Mouse (Mus musculus) embryo, embryonic 9.5 days (tissue): ENCODE data around the gene Pctp.

ENCODE experiments used
- DNase-seq: peaks from one replicate; pipeline ENCODE4 v3.0.0-alpha.2; 2017; ENCODE audit errors: extremely low spot score

The Pctp gene

DNA sequence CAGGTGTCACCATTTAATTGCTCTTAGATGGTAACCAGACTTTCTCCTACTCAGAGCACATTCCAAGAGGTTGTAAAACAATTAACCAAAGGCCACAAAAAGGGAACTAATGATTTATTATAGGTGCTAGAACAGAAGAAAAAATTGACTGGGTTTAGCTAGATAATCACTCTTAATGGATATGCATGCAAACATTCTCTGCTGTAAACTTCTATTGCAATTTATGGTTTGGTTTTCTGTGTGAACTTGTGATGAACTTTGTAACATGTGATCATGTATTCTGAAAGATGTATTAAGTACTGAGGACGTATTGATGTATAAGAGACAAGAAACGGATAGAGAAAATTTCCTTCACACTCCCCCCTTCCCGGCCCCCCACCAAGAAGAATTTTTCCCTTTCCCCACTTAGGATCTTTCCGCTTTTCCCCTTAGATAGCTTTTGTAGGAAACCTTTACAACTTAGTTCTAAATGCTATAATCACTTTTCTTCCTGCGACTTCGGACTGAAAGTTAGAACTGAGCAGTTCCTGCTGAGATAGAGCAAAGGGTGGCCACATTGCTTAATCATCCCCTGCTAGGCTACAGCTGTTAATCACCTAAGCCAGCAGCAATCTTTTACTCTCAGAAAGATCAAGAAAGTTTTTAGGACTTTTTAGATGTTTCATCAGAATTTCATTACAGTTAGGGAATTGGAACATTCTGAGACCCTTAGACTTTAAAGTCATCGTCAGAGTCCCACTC, 5.3 kb upstream of the Pctp start:
- DNase-seq = no peak

DNA sequence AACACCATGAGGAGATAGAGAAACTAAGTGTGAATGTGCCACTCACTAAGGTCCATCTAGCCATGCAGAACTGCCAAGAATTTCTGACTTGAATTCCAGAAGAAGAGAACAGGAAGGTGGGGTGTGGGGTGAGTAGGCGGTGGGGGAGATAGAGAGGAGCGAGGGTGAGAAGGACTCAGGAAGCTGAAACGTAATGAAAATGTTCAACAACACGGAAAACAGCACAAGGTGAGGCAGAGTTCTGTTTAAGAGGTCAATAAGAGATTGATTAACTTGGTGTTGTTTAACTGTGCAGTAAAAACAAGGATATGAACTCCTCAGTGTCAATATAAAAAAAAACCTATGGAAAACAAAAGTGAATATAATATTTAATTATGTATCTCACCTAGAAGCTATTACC, 3.4 kb upstream of the Pctp start:
- no peak for DNase-seq

- no peak for DNase-seq
These were observed 692 bp upstream of the Pctp start for GRCm38 (mm10) chr11:90003386-90003785.

GRCm38 (mm10) chr11:90002987-90003348, 274 bp upstream of the Pctp start:
- DNase-seq = no peak

- DNase-seq = no peak
These were observed 1.1 kb downstream of the Pctp start for GRCm38 (mm10) chr11:90001396-90002230.

GRCm38 (mm10) chr11:90000666-90001065, 2.0 kb downstream of the Pctp start:
- DNase-seq = no peak

- DNase-seq = no peak
These were observed 3.5 kb downstream of the Pctp start for GRCm38 (mm10) chr11:89998996-89999770.

- DNase-seq = no peak
These were observed 5.8 kb downstream of the Pctp start for GRCm38 (mm10) chr11:89996856-89997255.

DNA sequence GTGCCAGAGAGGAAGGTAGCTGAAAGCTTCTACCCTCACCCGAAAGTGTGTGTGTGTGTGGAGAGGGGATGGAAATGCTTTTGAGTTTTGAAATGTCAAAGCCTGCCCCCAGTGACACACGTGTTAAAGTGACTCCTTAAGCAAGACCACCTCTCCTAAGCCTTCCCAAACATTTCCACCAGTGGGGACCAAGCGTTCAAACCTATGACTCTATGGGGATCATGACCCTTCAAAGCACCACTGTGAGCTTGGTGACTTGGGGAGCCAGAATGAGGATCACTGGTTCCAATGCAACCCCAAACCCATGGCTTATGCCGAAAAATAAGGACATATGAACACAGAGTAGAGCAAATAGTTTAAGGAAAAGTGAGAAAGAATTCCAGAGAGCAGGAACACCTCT, 6.3 kb downstream of the Pctp start:
- no peak for DNase-seq

GRCm38 (mm10) chr11:89995596-89995995, 7.1 kb downstream of the Pctp start:
- DNase-seq = no peak

- DNase-seq = no peak
These were observed 8.0 kb downstream of the Pctp start for GRCm38 (mm10) chr11:89994706-89995105.

DNA sequence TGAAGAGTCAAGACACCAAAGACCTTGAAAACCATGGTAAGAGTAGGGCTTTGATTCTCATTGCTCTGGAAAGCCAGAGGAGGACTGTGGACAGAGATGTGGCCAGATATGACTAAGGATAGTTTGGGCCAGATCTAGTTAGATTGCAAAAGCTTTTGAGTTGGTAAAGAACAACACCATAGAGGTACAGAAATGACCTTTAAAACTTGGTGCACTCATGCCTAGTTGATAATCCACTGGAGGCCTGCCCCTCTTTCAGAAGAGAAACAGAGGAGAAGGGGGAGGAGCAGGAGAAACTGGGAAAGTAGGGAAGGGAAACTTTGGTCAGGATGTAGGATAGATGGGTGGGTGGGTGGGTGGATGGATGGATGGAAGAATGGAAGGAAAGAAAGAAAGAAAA, 11.0 kb downstream of the Pctp start:
- DNase-seq = no peak

GRCm38 (mm10) chr11:89988936-89989589, 13.6 kb downstream of the Pctp start:
- DNase-seq = peak; percentile 80

GRCm38 (mm10) chr11:89986516-89986915, 16.2 kb downstream of the Pctp start:
- no peak for DNase-seq

- no peak for DNase-seq
These were observed 17.2 kb downstream of the Pctp start for GRCm38 (mm10) chr11:89985200-89986187.

DNA sequence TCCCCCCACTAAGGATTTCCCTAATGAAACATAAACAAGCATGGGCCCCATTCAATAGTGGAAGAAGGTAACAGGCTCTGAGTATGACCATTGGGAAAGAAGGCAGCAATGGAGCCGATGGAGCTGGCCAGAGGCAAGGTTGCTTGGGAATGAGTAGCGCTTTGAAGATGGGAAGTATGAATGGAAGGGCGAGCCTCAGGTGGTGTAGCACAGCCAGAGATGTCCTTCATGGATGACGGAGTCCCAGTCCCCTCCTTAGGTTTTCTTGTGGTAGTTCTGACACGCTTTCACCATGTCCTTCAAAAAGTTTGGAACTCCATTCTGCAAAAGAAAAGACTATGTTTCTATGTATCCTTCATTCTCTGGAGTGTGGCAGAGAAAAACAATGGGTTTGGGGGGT, 18.3 kb downstream of the Pctp start:
- DNase-seq = no peak

DNA sequence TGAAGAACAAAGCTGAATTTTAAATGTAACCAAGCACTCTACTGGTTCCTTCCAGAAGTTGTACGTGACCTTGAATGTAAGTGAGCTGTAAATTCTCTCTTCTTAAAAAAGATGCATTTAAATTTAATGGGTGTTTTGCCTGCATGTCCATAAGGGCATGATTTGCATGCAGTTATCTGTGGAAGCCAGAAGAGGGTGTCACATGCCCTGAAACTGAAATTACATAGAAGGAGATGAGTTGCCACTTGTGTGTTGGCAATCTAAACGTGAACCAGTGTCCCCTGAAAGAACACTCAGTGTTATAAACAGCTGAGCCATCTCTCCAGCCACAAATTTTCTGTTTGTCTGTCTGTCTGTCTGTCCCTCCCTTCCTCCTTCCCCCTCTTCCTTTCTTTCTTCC, 19.8 kb downstream of the Pctp start:
- no peak for DNase-seq

GRCm38 (mm10) chr11:89980106-89980505, 22.6 kb downstream of the Pctp start:
- DNase-seq = no peak

GRCm38 (mm10) chr11:89978914-89979818, 23.5 kb downstream of the Pctp start:
- no peak for DNase-seq
